Mouse (Mus musculus): ENCODE data around the gene Hsd3b4.
"Not testable (repeated sequence)": the region's sequence is repeated elsewhere in the genome, so short reads cannot be mapped to it uniquely, and the experiment has no call there.

The Hsd3b4 gene

DNA sequence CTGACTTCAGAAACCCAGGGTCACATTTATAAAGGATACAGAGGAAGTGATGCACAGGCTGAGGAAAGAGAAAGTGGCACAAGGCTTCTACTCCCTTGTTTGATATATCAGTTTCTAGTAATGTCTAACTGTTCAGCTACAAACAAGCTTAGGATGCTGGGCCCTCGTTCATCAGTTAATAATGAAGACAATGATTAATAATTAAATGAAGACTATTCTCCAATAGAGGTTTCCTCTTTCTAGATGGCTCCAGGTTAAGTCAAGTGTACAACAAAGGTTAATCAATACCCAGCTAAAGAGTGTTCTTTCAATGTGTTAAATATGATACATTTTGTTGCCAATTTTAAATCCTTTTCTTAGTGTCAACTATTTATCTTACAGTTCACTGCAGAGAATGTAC, at the start of gene Hsd3b4:
Hsd3b4 (minus strand) TSS at position 101 of the 400 bp plus-strand sequence.
- not testable (repeated sequence) for DNase-seq

DNA sequence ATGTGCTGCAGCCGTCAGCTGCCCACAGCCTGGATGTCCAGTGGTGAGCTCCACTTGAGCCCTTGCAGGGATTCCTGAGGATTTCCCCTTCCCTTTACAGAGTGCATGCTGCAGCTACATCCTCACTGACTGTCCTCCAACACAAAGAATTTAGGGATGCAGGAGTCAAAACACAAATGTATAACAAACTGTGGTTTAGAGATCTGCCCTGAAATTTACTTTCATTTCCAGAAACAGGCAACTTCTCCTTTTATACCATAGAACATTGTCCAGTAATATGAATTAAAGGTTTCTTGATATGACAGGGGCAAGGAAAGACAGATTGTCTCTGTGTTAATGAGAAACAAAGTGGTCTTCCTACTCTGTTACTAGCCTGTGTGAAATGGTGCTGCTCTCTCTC, 40.5 kb upstream of the Hsd3b4 start:
- not testable (repeated sequence) for DNase-seq

DNA sequence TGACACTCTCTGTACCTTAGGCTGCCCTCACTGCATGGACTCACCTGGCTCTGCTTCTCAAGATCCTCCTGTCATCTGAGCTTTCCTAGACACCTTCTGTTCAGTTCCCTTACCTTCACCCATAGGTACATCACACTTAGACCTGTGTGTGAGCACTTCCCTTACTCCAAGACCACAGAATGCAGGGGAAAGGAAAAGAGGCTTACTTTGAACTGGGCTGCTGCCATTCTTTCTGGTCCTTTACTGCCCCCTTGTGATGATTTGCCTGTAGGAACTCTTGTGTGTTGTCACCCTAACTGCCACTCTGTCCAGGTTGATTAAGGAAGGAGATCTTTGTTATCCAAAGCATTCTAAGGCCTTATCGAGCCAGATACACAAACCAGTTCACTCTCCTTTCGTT, 39.9 kb upstream of the Hsd3b4 start:
- DNase-seq: not testable (repeated sequence)

DNA sequence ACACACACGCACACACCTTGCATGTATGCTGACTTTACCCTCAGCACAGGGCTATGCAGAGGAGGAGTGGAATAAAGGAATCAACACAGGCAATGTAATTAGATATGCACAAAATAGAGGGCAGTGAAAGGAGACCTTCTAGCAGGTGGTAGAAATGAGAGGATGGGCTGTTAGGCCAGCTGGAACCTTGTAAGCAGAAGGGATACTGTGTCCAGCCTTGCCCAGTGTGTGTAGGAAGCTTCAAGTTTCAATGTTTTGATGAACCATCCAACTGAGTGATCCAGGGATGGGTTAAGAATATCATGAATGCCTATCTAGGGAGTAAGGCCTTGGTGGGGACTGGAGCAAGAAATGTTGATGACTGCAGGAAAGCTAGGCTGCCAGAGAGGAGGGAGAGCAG, 38.2 kb upstream of the Hsd3b4 start:
- DNase-seq: not testable (repeated sequence)

DNA sequence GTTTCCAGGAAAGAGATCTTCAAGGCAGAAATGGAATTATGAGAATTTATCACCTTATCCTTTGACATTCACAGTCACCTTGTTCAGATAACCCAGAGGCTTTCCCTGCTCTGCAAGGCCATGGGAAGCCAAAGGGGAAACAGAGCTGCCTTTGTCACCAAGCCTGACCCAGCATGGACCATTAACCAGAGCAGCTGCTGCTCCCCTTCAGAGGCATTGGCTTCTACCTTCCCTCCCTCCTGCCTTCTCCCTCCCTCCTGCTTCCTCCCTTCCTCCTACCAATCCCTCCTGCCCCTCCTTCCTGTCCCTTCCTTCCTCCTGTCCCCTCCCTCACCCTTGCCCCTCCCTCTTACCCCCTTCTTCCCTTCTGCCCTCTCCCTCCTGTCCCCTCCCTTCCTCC, 37.3 kb upstream of the Hsd3b4 start:
- not testable (repeated sequence) for DNase-seq

- DNase-seq: not testable (repeated sequence)
Observed at GRCm38 (mm10) chr3:98524978-98525377, 14.7 kb upstream of the Hsd3b4 start.

DNA sequence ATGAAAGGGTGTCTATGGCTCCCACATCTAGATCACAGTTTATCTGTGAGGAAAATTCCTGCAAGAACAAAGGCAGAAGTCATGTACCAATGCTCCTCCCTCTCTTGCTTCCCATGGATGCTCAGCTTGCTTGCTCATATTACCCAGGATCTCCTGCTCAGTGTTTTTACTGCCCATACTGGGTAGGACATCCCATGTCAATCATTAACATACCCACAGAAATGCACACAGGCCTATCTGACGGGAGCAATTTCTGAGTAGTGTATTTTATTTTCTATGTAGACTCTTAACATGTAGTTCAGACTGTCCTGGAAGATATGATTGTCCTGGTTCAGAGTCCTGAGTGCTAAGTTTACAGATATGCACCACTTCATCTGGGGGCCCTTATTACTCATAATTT, 14.2 kb upstream of the Hsd3b4 start:
- not testable (repeated sequence) for DNase-seq

DNA sequence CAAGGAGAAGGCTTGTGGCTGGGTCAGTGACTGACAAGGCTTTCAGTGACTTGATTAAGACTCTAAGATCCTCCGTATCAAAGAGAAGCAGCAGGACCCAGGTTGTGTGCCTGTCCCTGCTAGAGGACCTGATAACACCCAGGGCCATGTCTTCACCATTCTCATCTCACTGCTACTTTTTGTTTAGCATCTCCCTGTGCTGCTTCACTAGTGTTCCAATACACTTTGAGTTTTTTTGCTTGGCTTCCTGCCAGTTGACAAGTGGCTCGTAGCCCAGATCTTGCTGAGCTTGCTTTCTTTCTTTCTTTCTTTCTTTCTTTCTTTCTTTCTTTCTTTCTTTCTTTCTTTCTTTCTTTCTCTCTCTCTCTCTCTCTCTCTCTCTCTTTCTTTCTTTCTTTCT, 12.5 kb upstream of the Hsd3b4 start:
- DNase-seq: not testable (repeated sequence)

- DNase-seq: not testable (repeated sequence)
Observed at GRCm38 (mm10) chr3:98507229-98507628, 3.1 kb downstream of the Hsd3b4 start.

GRCm38 (mm10) chr3:98497401-98497800, 12.9 kb downstream of the Hsd3b4 start:
- not testable (repeated sequence) for DNase-seq

DNA sequence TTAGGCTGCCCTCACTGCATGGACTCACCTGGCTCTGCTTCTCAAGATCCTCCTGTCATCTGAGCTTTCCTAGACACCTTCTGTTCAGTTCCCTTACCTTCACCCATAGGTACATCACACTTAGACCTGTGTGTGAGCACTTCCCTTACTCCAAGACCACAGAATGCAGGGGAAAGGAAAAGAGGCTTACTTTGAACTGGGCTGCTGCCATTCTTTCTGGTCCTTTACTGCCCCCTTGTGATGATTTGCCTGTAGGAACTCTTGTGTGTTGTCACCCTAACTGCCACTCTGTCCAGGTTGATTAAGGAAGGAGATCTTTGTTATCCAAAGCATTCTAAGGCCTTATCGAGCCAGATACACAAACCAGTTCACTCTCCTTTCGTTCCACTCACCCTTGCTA, 13.6 kb downstream of the Hsd3b4 start:
- DNase-seq: not testable (repeated sequence)

DNA sequence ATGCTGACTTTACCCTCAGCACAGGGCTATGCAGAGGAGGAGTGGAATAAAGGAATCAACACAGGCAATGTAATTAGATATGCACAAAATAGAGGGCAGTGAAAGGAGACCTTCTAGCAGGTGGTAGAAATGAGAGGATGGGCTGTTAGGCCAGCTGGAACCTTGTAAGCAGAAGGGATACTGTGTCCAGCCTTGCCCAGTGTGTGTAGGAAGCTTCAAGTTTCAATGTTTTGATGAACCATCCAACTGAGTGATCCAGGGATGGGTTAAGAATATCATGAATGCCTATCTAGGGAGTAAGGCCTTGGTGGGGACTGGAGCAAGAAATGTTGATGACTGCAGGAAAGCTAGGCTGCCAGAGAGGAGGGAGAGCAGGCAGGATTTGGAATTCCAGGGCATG, 15.3 kb downstream of the Hsd3b4 start:
- DNase-seq: not testable (repeated sequence)

DNA sequence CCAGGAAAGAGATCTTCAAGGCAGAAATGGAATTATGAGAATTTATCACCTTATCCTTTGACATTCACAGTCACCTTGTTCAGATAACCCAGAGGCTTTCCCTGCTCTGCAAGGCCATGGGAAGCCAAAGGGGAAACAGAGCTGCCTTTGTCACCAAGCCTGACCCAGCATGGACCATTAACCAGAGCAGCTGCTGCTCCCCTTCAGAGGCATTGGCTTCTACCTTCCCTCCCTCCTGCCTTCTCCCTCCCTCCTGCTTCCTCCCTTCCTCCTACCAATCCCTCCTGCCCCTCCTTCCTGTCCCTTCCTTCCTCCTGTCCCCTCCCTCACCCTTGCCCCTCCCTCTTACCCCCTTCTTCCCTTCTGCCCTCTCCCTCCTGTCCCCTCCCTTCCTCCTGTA, 16.1 kb downstream of the Hsd3b4 start:
- not testable (repeated sequence) for DNase-seq

DNA sequence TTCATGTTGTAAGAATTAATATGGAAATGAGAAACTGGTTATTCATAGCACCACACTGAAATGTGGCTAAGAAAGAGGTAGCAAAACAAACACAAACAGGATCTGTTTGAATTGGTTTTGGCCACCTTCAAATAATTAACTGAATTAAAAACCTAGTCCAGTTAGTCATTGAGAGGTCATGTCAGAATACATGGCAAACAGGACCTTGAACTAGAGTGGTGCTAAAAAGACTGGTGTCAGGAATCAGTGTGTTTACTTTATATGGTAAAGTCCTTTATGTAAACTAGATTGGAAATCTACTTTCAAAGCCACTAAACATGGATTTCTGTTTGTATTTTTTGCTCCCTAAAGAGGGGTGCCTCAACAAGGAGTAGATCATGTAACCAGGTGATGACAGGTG, 38.8 kb downstream of the Hsd3b4 start:
- not testable (repeated sequence) for DNase-seq

GRCm38 (mm10) chr3:98471057-98471456, 39.3 kb downstream of the Hsd3b4 start:
- DNase-seq: not testable (repeated sequence)

DNA sequence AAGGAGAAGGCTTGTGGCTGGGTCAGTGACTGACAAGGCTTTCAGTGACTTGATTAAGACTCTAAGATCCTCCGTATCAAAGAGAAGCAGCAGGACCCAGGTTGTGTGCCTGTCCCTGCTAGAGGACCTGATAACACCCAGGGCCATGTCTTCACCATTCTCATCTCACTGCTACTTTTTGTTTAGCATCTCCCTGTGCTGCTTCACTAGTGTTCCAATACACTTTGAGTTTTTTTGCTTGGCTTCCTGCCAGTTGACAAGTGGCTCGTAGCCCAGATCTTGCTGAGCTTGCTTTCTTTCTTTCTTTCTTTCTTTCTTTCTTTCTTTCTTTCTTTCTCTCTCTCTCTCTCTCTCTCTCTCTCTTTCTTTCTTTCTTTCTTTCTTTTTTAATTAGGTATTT, 41.0 kb downstream of the Hsd3b4 start:
- not testable (repeated sequence) for DNase-seq

- DNase-seq: not testable (repeated sequence)
Observed at GRCm38 (mm10) chr3:98457026-98457425, 53.3 kb downstream of the Hsd3b4 start, which contains the start of gene Gm4450. TSS of gene Gm4450 (minus strand) at chr3:98457126.

- DNase-seq: not testable (repeated sequence)
Observed at GRCm38 (mm10) chr3:98453786-98454185, 56.5 kb downstream of the Hsd3b4 start.
